Mouse (Mus musculus) G1E (cell line): ENCODE measurements around the gene Abcf2.

ENCODE experiments used
- CTCF ChIP-seq: IDR thresholded peaks from 2 replicates; pipeline ENCODE4 v1.5.1; 2012; ENCODE audit warnings: low read depth, low read length, inconsistent platforms, mixed read lengths
- GATA2 ChIP-seq: IDR thresholded peaks from 2 replicates; pipeline ENCODE4 v1.6.1; 2012; ENCODE audit warnings: low read depth, low read length, inconsistent platforms, borderline replicate concordance

DNA sequence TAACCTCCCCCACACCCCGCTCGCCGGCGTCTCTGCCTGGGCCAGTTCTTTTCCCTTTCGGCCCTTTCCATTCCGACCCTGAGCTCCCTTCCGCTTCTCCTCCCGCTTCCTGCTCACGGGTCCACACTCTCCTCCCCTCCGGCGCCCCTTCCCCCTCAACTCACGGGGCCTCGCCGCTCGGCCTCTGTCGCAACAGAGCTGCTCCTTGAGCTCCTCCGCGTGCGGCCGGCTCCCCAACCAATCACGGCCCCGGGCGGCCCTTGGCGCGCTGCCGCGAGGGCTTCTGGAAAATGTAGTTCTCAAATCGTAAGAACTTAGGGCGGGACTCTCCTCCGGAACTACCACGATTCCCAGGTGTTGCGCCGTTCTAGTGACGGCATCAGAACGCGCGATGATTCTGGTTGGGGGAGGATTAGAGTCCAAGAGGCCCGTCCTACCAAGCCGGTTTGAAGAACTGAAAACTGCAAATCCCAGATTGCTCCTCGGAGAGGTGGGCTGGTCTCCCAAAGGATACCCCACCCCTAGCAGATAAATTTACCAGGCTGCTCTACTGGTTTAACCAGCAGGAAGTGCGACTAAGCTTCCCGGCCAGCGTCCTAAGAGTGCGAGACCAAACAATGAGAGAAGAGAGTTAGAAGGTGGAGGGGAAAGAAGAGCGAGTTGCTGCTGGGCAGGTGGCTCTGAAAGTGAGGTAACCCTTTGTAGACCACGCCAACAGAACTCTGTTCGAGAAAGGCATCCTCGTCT is at the start of gene Abcf2:
- TF ChIP-seq CTCF (no peak), GATA2 (no peak)
